Mouse (Mus musculus) kidney, adult 2 months (tissue): ENCODE measurements around the gene Ldb1. TPM values are rescaled to one million over a fixed set of nuclear protein-coding genes. Genes with fewer than 3 reads are reported as not detected.
A peak's percentile ranks its signal among the peaks of the same experiment; 100 is the strongest.

Experiments used
- DNase-seq: peaks from one replicate; pipeline ENCODE4 v3.0.0; 2021
- H3K27ac ChIP-seq: fragments of 200-500 bp; 2 replicates; pipeline ENCODE4 v1.5.1; 2012; ENCODE audit warnings: low read depth, low read length, control low read depth, inconsistent platforms; ENCODE audit not compliant: insufficient read depth
- H3K27me3 ChIP-seq: fragments of 200-500 bp; replicated peaks from 2 replicates; pipeline ENCODE4 v1.6.1; 2012; ENCODE audit warnings: mild to moderate bottlenecking, moderate library complexity, low read length, inconsistent platforms; ENCODE audit not compliant: control insufficient read depth, insufficient read depth
- H3K36me3 ChIP-seq: fragments of 200-500 bp; 2 replicates; pipeline ENCODE4 v1.6.1; 2012; ENCODE audit warnings: mild to moderate bottlenecking, moderate library complexity, low read length, inconsistent platforms; ENCODE audit not compliant: control insufficient read depth, insufficient read depth
- H3K4me1 ChIP-seq: fragments of 200-500 bp; 2 replicates; pipeline ENCODE4 v1.6.1; 2011; ENCODE audit warnings: low read length; ENCODE audit not compliant: control insufficient read depth, insufficient read depth
- H3K4me3 ChIP-seq: fragments of 200-500 bp; 2 replicates; pipeline ENCODE4 v1.5.1; 2011; ENCODE audit warnings: mild to moderate bottlenecking, low read depth, low read length, control low read depth; ENCODE audit not compliant: insufficient read depth
- CTCF ChIP-seq: fragments of 200-500 bp; conservative IDR thresholded peaks from 2 replicates; pipeline ENCODE4 v1.5.1; 2011; ENCODE audit warnings: low read depth, mild to moderate bottlenecking, control low read depth, low read length, moderate library complexity, mixed read lengths; ENCODE audit not compliant: insufficient read depth, insufficient read length
- POLR2A ChIP-seq: fragments of 200-500 bp; IDR thresholded peaks from one replicate; pipeline ENCODE4 v1.6.1; 2011; ENCODE audit warnings: low read depth, low read length, control low read depth
- WGBS: fragments of 180-500 bp; shearing (Covaris S2); methylation state at CpG from one replicate; pipeline ENCODE4 v1.1.7; 2018; 5-methylcytosine and 5-hydroxymethylcytosine counted together
- polyA plus RNA-seq: library from polyadenylated mRNA; depleted of rRNA; stranded (reverse); fragments of >200 nt; gene quantifications from 2 replicates; pipeline ENCODE4 v1.2.3, GENCODE M21; 2012

Ldb1 gene
- polyA plus RNA-seq, 1 experiment: 107 TPM

DNA sequence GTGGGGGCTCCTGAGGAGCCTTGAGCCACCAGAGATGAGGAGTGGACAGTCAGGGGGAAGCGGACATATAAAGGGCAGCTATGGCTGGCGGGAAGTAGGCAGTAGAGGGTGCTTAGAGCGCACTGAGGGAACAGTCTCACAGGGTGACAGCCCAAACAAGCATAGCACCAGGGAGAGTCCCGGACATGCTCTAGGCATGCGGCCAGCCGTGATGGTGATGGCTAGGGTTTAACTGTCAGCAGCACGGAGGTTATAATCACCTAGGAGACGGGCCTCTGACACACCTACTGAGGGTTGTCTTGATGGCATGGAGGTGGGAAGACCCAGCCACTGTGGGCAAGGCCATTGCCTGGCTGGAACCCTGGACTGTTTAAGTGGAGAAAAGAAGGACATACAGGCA, 18.4 kb downstream of the Ldb1 start:
- Histone ChIP-seq H3K27ac (no peak overlapping the region), H3K27me3 (no peaks in the 10 kb centered on the region), H3K4me1 (no peaks in the 10 kb centered on the region), H3K4me3 (no peak overlapping the region), H3K36me3 (no peaks in the 10 kb centered on the region)
- whole genome bisulfite sequencing: 40% methylated on average over 8 of the region's 8 CpGs
- no peak for TF ChIP-seq CTCF
- no peak for DNase-seq

GRCm38 (mm10) chr19:46024959-46025358, 20.1 kb downstream of the Ldb1 start:
- 51% methylated on average over 6 of the region's 6 CpGs for WGBS
- peak overlapping the region; percentile 52; the same call in 1 of the 2 replicates for H3K27ac ChIP-seq

GRCm38 (mm10) chr19:46016023-46016422, 29.0 kb downstream of the Ldb1 start:
- H3K4me3 ChIP-seq: no peak overlapping the region
- TF ChIP-seq CTCF: no peak
- TF ChIP-seq POLR2A: no peak
- no peaks in the 10 kb centered on the region for H3K36me3 ChIP-seq
- no peaks in the 10 kb centered on the region for H3K4me1 ChIP-seq
- H3K27me3 ChIP-seq: no peaks in the 10 kb centered on the region
- H3K27ac ChIP-seq: no peak overlapping the region
- no peak for DNase-seq
- WGBS: 97% methylated on average over 2 of the region's 2 CpGs

More at GRCm38 (mm10) chr19:46024959-46025358, 20.1 kb downstream of the Ldb1 start:
- no peak for DNase-seq
- Histone ChIP-seq H3K4me1 (no peaks in the 10 kb centered on the region), H3K4me3 (no peak overlapping the region), H3K36me3 (no peaks in the 10 kb centered on the region), H3K27me3 (no peaks in the 10 kb centered on the region)
- TF ChIP-seq CTCF (no peak), POLR2A (no peak)

GRCm38 (mm10) chr19:46014572-46015178, 30.3 kb downstream of the Ldb1 start:
- Histone ChIP-seq H3K27me3 (no peaks in the 10 kb centered on the region), H3K4me3 (no peak overlapping the region), H3K27ac (no peak overlapping the region), H3K36me3 (no peaks in the 10 kb centered on the region), H3K4me1 (no peaks in the 10 kb centered on the region)
- DNase-seq: peak; percentile 96
- peak; percentile 99 for TF ChIP-seq CTCF
- no peak for TF ChIP-seq POLR2A
- 29% methylated on average over 12 of the region's 12 CpGs for WGBS

- Histone ChIP-seq H3K27ac (no peak overlapping the region), H3K36me3 (no peaks in the 10 kb centered on the region), H3K27me3 (no peaks in the 10 kb centered on the region), H3K4me3 (no peak overlapping the region), H3K4me1 (peaks cover 4% of the 10 kb centered on the region; the same call in 1 of the 2 replicates)
- WGBS: 90% methylated on average over 7 of the region's 7 CpGs
- DNase-seq: no peak
- TF ChIP-seq POLR2A: no peak
- no peak for TF ChIP-seq CTCF
These were observed 39.3 kb downstream of the Ldb1 start for GRCm38 (mm10) chr19:46005680-46006079.

DNA sequence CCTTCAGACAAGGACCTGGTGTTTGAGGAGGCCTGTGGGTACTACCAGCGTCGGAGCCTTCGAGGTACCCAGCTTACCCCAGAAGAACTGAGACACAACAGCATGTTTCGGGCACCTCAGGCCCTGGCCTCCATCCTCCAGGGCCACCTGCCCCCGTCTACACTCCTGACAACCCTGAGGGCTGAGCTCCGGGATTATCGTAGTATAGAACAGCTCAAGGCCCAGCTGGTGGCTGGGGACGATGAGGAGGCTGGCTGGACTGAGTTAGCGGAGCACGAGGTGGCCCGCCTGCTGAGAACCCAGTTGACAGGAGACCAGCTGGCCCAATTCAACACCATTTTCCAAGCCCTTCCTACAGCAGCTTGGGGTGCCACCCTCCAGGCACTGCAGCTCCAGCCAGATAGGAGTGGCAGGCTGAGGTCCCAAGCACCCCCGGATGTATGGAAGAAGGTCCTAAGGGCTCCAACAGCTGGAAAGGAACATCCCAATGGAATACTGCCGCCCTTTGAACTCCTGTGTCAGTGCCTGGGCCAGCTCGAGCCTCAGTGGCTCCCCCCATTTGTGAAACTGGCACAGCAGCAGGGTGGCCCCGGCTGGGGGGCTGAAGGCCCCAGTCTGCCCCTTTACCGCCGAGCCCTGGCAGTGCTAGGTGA, 40.1 kb downstream of the Ldb1 start:
- Histone ChIP-seq H3K27me3 (no peaks in the 10 kb centered on the region), H3K4me3 (no peak overlapping the region), H3K4me1 (peaks cover 4% of the 10 kb centered on the region; the same call in 1 of the 2 replicates), H3K27ac (no peak overlapping the region), H3K36me3 (no peaks in the 10 kb centered on the region)
- WGBS: 84% methylated on average over 17 of the region's 17 CpGs
- TF ChIP-seq CTCF (no peak), POLR2A (no peak)
- no peak for DNase-seq

GRCm38 (mm10) chr19:46003371-46004226, 41.4 kb downstream of the Ldb1 start, which contains the start of gene Hps6:
TSS of gene Hps6 (plus strand) at chr19:46003508.
- Histone ChIP-seq H3K4me3 (peak within 1 kb of the TSS; percentile 72), H3K27ac (peak within 1 kb of the TSS; percentile 41; the same call in 1 of the 2 replicates), H3K27me3 (no peaks in the 10 kb centered on the region), H3K4me1 (peaks cover 7% of the 10 kb centered on the region; the same call in 1 of the 2 replicates), H3K36me3 (no peaks in the 10 kb centered on the region)
- peak; percentile 96 for DNase-seq
- 2% methylated on average over 70 of the region's 70 CpGs for WGBS
- no peak for TF ChIP-seq CTCF
- TF ChIP-seq POLR2A: peak; percentile 90
